Mouse (Mus musculus): ENCODE results near the gene Col18a1. TPM values are rescaled to one million over a fixed set of nuclear protein-coding genes. Genes with fewer than 3 reads are reported as not detected.

Col18a1 gene
- polyA plus RNA-seq, 1 experiment: 3.4 TPM

- Histone ChIP-seq H3K4me1 (ENCODE audit: control insufficient read depth, insufficient read depth, low read length) (no peaks in the 10 kb centered on the region), H3K4me3 (replicated peaks; ENCODE audit: control insufficient read depth, low read depth, low read length) (no peak overlapping the region), H3K27ac (ENCODE audit: control insufficient read depth, insufficient read depth, low read depth, low read length, poor library complexity) (no peak overlapping the region)
- whole genome bisulfite sequencing: 81% methylated on average over 9 of the region's 9 CpGs
- no peak for TF ChIP-seq POLR2A (IDR thresholded peaks at IDR 0.05; ENCODE audit: borderline replicate concordance, control insufficient read depth, low read depth, low read length)
- no peak for TF ChIP-seq CTCF (IDR thresholded peaks at IDR 0.05; ENCODE audit: control insufficient read depth, insufficient read depth, low read length)
Observed at GRCm38 (mm10) chr10:77110010-77110409, 56.3 kb downstream of the Col18a1 start.

- Histone ChIP-seq H3K4me3 (replicated peaks; ENCODE audit: control insufficient read depth, low read depth, low read length) (no peak overlapping the region), H3K4me1 (ENCODE audit: control insufficient read depth, insufficient read depth, low read length) (no peaks in the 10 kb centered on the region), H3K27ac (ENCODE audit: control insufficient read depth, insufficient read depth, low read depth, low read length, poor library complexity) (no peak overlapping the region)
- no peak for TF ChIP-seq CTCF (IDR thresholded peaks at IDR 0.05; ENCODE audit: control insufficient read depth, insufficient read depth, low read length)
- TF ChIP-seq POLR2A (IDR thresholded peaks at IDR 0.05; ENCODE audit: borderline replicate concordance, control insufficient read depth, low read depth, low read length): no peak
- 52% methylated on average over 3 of the region's 4 CpGs for WGBS
Observed at GRCm38 (mm10) chr10:77108106-77108505, 58.2 kb downstream of the Col18a1 start.

GRCm38 (mm10) chr10:77104327-77104726 lies 62.0 kb downstream of the Col18a1 start:
- Histone ChIP-seq H3K27ac (ENCODE audit: control insufficient read depth, insufficient read depth, low read depth, low read length, poor library complexity) (no peak overlapping the region), H3K4me1 (ENCODE audit: control insufficient read depth, insufficient read depth, low read length) (no peaks in the 10 kb centered on the region)

GRCm38 (mm10) chr10:77103689-77104088 lies 62.7 kb downstream of the Col18a1 start:
- no peaks in the 10 kb centered on the region for H3K4me1 ChIP-seq (ENCODE audit: control insufficient read depth, insufficient read depth, low read length)
- no peak overlapping the region for H3K27ac ChIP-seq (ENCODE audit: control insufficient read depth, insufficient read depth, low read depth, low read length, poor library complexity)
- TF ChIP-seq CTCF (IDR thresholded peaks at IDR 0.05; ENCODE audit: control insufficient read depth, insufficient read depth, low read length) (no peak), POLR2A (IDR thresholded peaks at IDR 0.05; ENCODE audit: borderline replicate concordance, control insufficient read depth, low read depth, low read length) (no peak)
- 18% methylated on average over 8 of the region's 8 CpGs for WGBS
- no peak overlapping the region for H3K4me3 ChIP-seq (replicated peaks; ENCODE audit: control insufficient read depth, low read depth, low read length)

More at GRCm38 (mm10) chr10:77104327-77104726, 62.0 kb downstream of the Col18a1 start:
- no peak overlapping the region for H3K4me3 ChIP-seq (replicated peaks; ENCODE audit: control insufficient read depth, low read depth, low read length)
- TF ChIP-seq CTCF (IDR thresholded peaks at IDR 0.05; ENCODE audit: control insufficient read depth, insufficient read depth, low read length): no peak
- no peak for TF ChIP-seq POLR2A (IDR thresholded peaks at IDR 0.05; ENCODE audit: borderline replicate concordance, control insufficient read depth, low read depth, low read length)

- Histone ChIP-seq H3K4me1 (ENCODE audit: control insufficient read depth, insufficient read depth, low read length) (no peaks in the 10 kb centered on the region), H3K27ac (ENCODE audit: control insufficient read depth, insufficient read depth, low read depth, low read length, poor library complexity) (no peak overlapping the region), H3K4me3 (replicated peaks; ENCODE audit: control insufficient read depth, low read depth, low read length) (no peak overlapping the region)
- TF ChIP-seq CTCF (IDR thresholded peaks at IDR 0.05; ENCODE audit: control insufficient read depth, insufficient read depth, low read length) (no peak), POLR2A (IDR thresholded peaks at IDR 0.05; ENCODE audit: borderline replicate concordance, control insufficient read depth, low read depth, low read length) (no peak)
- 79% methylated on average over 4 of the region's 4 CpGs for WGBS
Observed at GRCm38 (mm10) chr10:77099777-77100176, 66.6 kb downstream of the Col18a1 start.

GRCm38 (mm10) chr10:77098619-77099018 lies 67.7 kb downstream of the Col18a1 start:
- TF ChIP-seq CTCF (IDR thresholded peaks at IDR 0.05; ENCODE audit: control insufficient read depth, insufficient read depth, low read length) (no peak), POLR2A (IDR thresholded peaks at IDR 0.05; ENCODE audit: borderline replicate concordance, control insufficient read depth, low read depth, low read length) (no peak)
- 77% methylated on average over 2 of the region's 2 CpGs for WGBS
- Histone ChIP-seq H3K4me1 (ENCODE audit: control insufficient read depth, insufficient read depth, low read length) (no peaks in the 10 kb centered on the region), H3K27ac (ENCODE audit: control insufficient read depth, insufficient read depth, low read depth, low read length, poor library complexity) (no peak overlapping the region), H3K4me3 (replicated peaks; ENCODE audit: control insufficient read depth, low read depth, low read length) (no peak overlapping the region)

- TF ChIP-seq POLR2A (IDR thresholded peaks at IDR 0.05; ENCODE audit: borderline replicate concordance, control insufficient read depth, low read depth, low read length) (no peak), CTCF (IDR thresholded peaks at IDR 0.05; ENCODE audit: control insufficient read depth, insufficient read depth, low read length) (no peak)
- Histone ChIP-seq H3K4me1 (ENCODE audit: control insufficient read depth, insufficient read depth, low read length) (no peaks in the 10 kb centered on the region), H3K27ac (ENCODE audit: control insufficient read depth, insufficient read depth, low read depth, low read length, poor library complexity) (no peak overlapping the region), H3K4me3 (replicated peaks; ENCODE audit: control insufficient read depth, low read depth, low read length) (no peak overlapping the region)
- 86% methylated on average over 4 of the region's 4 CpGs for WGBS
Observed at GRCm38 (mm10) chr10:77097890-77098200, 68.5 kb downstream of the Col18a1 start.

- Histone ChIP-seq H3K4me3 (replicated peaks; ENCODE audit: control insufficient read depth, low read depth, low read length) (no peak overlapping the region), H3K27ac (ENCODE audit: control insufficient read depth, insufficient read depth, low read depth, low read length, poor library complexity) (no peak overlapping the region), H3K4me1 (ENCODE audit: control insufficient read depth, insufficient read depth, low read length) (no peaks in the 10 kb centered on the region)
- no peak for TF ChIP-seq CTCF (IDR thresholded peaks at IDR 0.05; ENCODE audit: control insufficient read depth, insufficient read depth, low read length)
- WGBS: 74% methylated on average over 12 of the region's 12 CpGs
Observed at GRCm38 (mm10) chr10:77097006-77097889, 69.1 kb downstream of the Col18a1 start.

All from bone marrow, adult 2 months (tissue).